In the genomic region with DNA sequence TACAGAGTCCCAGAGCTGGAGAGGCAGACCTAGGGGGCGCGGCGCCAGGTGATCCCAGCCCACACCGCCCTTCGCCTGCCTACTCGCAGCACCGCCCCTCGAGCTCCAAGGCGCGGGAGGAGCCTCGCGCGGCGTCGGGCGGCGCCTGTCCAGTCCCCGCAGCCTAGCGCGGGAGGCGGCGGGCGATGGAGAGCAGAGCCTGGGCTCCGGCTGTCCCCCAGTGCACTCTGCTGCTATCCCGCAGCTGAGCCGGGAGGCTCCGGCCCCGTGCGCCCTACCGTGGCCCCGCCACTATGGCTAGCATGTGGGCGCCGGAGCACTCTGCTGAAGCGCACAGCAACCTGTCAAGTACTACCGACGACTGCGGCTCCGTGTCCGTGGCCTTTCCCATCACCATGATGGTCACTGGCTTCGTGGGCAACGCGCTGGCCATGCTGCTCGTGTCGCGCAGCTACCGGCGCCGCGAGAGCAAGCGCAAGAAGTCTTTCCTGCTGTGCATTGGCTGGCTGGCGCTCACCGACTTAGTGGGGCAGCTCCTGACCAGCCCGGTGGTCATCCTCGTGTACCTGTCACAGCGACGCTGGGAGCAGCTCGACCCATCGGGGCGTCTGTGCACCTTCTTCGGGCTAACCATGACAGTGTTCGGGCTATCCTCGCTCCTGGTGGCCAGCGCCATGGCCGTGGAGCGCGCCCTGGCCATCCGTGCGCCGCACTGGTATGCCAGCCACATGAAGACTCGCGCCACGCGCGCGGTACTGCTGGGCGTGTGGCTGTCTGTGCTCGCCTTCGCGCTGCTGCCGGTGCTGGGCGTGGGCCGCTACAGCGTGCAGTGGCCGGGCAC, we compare ENCODE assay signal across 8 mouse cellular contexts. TPM values are rescaled to one million over a fixed set of nuclear protein-coding genes. Genes with fewer than 3 reads are reported as not detected.
A peak's percentile ranks its signal among the peaks of the same experiment; 100 is the strongest.
DNase-seq lines count a peak whose midpoint lies in the region; ATAC-seq and TF ChIP-seq lines count a peak whose summit lies in the region.

A gene (plus strand): TSS at position 168 of the 841 bp plus-strand sequence.

- peak within 1 kb of the TSS; percentile 81 for H3K4me2 ChIP-seq in forebrain, embryonic 11.5 days (ENCODE audit: low read depth, low read length, severe bottlenecking)
- peak within 1 kb of the TSS; percentile 64 for H3K4me2 ChIP-seq in midbrain, embryonic 12.5 days (replicated peaks)
- H3K4me2 ChIP-seq in stomach, postnatal 0 days (replicated peaks; ENCODE audit: low read depth) = peak within 1 kb of the TSS; percentile 80

- no peaks in the 10 kb centered on the region for H3K9me3 ChIP-seq in forebrain, embryonic 11.5 days (ENCODE audit: control insufficient read depth, low read length)
- H3K9me3 ChIP-seq in midbrain, embryonic 12.5 days = no peaks in the 10 kb centered on the region
- H3K9me3 ChIP-seq in stomach, postnatal 0 days (ENCODE audit: control insufficient read depth, low read length) = no peaks in the 10 kb centered on the region

- ATAC-seq in forebrain, embryonic 11.5 days (replicated peaks; ENCODE audit: low FRiP score) = peak; percentile 68
- peak; percentile 51 for ATAC-seq in midbrain, embryonic 12.5 days (ENCODE audit: low FRiP score, low read depth)
- peak; percentile 77 for ATAC-seq in stomach, postnatal 0 days (ENCODE audit: low FRiP score, low TSS enrichment)

- no peaks in the 10 kb centered on the region for H3K36me3 ChIP-seq in forebrain, embryonic 11.5 days (ENCODE audit: control insufficient read depth, insufficient read depth, low read length)
- no peaks in the 10 kb centered on the region for H3K36me3 ChIP-seq in midbrain, embryonic 12.5 days
- no peaks in the 10 kb centered on the region for H3K36me3 ChIP-seq in stomach, postnatal 0 days (ENCODE audit: control insufficient read depth, insufficient read depth, low read length)

- peaks cover 30% of the 10 kb centered on the region for H3K27me3 ChIP-seq in forebrain, embryonic 11.5 days (ENCODE audit: control insufficient read depth, insufficient read depth, low read length)
- peaks cover 47% of the 10 kb centered on the region for H3K27me3 ChIP-seq in midbrain, embryonic 12.5 days
- peaks cover 3% of the 10 kb centered on the region; the same call in 1 of the 2 replicates for H3K27me3 ChIP-seq in stomach, postnatal 0 days (ENCODE audit: control insufficient read depth, insufficient read depth, low read length)

- peak within 1 kb of the TSS; percentile 8; the same call in 1 of the 2 replicates for H3K9ac ChIP-seq in forebrain, embryonic 11.5 days (ENCODE audit: low read length)
- no peak within 1 kb of the TSS for H3K9ac ChIP-seq in midbrain, embryonic 12.5 days (replicated peaks)
- peak within 1 kb of the TSS; percentile 45; the same call in 1 of the 2 replicates for H3K9ac ChIP-seq in stomach, postnatal 0 days (ENCODE audit: low read length)

- peak; percentile 12 to 21 for DNase-seq in cerebellum, postnatal 25 days
- DNase-seq in cerebellum, adult 8-10 months = no peak
- peak; percentile 51 for DNase-seq in adrenal gland, adult 2 months
- DNase-seq in forebrain, embryonic 11.5 days (ENCODE audit: low spot score) = peak; percentile 76
- DNase-seq in induced T-regulatory cell, adult 2 months (ENCODE audit: low read depth) = peak; percentile 23
- peak; percentile 19 for DNase-seq in left cerebral cortex, postnatal 4 days
- DNase-seq in stomach, postnatal 0 days (ENCODE audit: low spot score) = peak; percentile 69

- 2% methylated on average over 84 of the region's 84 CpGs for WGBS in forebrain, embryonic 11.5 days
- 1% methylated on average over 82 of the region's 84 CpGs for WGBS in midbrain, embryonic 12.5 days
- WGBS in stomach, postnatal 0 days = under 1% methylated on average over 84 of the region's 84 CpGs

- intact Hi-C loops in left cerebral cortex, postnatal 4 days (cut with DNase I) = loop anchor here (2.0 to 10.0 kb wide), 2 partner anchors 150 to 308 kb away; no protein-coding TSS in a partner anchor

- H3K4me3 ChIP-seq in forebrain, embryonic 11.5 days (ENCODE audit: low read depth, low read length) = peak within 1 kb of the TSS; percentile 36
- H3K4me3 ChIP-seq in midbrain, embryonic 12.5 days = peak within 1 kb of the TSS; percentile 46
- peak within 1 kb of the TSS; percentile 55 for H3K4me3 ChIP-seq in stomach, postnatal 0 days (ENCODE audit: low read depth, low read length)

- no peak within 1 kb of the TSS for H3K27ac ChIP-seq in forebrain, embryonic 11.5 days (ENCODE audit: low read depth, low read length)
- no peak within 1 kb of the TSS for H3K27ac ChIP-seq in midbrain, embryonic 12.5 days (replicated peaks)
- H3K27ac ChIP-seq in stomach, postnatal 0 days (replicated peaks) = no peak within 1 kb of the TSS

- no peak for TF ChIP-seq EP300 in stomach, postnatal 0 days (optimal IDR thresholded peaks at IDR 0.05)

- peak; percentile 28; the same call in 1 of the 2 replicates for TF ChIP-seq CTCF in stomach, postnatal 0 days (IDR thresholded peaks at IDR 0.05; ENCODE audit: low read depth)

- H3K4me1 ChIP-seq in forebrain, embryonic 11.5 days (replicated peaks; ENCODE audit: control insufficient read depth, insufficient read depth, low read length) = peaks cover 6% of the 10 kb centered on the region; the same call in 1 of the 2 replicates
- peaks cover 14% of the 10 kb centered on the region for H3K4me1 ChIP-seq in midbrain, embryonic 12.5 days
- H3K4me1 ChIP-seq in stomach, postnatal 0 days (replicated peaks; ENCODE audit: control insufficient read depth, insufficient read depth) = no peaks in the 10 kb centered on the region

RNA-seq across cellular contexts. Expression of the gene that starts here (rescaled TPM):
- 10 to 100 TPM; 18.7 to 19.1 TPM for total RNA-seq in adrenal gland, adult 2 months (2021)
- 60.0 and 72.6 TPM in 2 replicates for polyA plus RNA-seq in adrenal gland, adult 2 months (2012; rRNA removed)
- 1.3 and 1.9 TPM in 2 replicates for polyA plus RNA-seq in forebrain, embryonic 11.5 days (2014; fragmentation: Nextera tagmentation; extraction: Ambion mirVana)
- 10 to 100 TPM; 15.8 to 17.0 TPM for total RNA-seq in left cerebral cortex, postnatal 4 days (2021)
- 1.6 and 2.7 TPM in 2 replicates for polyA plus RNA-seq in midbrain, embryonic 12.5 days (2016; fragmentation: Nextera tagmentation; extraction: Ambion mirVana)
- polyA plus RNA-seq in stomach, postnatal 0 days (2015; fragmentation: Nextera tagmentation; extraction: Ambion mirVana) = 17.4 and 17.8 TPM in 2 replicates
